Mouse (Mus musculus): ENCODE results near the gene Dnlz.

DNA sequence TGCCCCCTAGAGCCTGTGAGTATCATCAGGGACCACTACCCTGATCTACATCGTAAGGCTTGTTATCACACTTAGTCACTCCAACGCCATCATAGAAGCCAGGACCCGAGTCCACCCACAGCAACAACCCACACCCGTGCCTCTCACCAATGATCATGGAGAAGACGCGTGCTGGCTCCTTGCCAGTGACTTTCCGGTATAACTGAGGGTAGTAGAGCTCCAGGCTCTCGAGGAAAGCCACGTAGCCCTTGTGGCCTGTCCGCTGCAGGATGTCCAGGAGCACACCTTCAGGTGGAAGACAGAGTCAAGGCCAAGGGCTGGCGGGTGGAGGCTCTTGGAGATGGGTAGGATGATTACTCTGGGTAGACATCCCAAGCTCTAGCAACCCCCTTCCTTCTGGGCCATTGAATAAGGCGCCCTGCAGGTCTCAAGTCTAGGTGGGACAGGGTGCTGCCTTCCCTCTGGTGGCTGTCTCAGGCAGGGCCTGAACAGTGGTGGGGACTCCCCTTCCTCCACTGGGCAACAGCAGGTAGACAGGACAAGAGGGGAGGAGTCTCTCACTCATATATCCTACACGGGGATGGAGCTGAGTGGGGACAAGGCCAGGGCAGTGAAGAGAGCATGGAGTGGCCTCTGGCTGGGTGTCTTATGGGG is 6.9 kb upstream of the Dnlz start:
- TF ChIP-seq CTCF (IDR thresholded peaks at IDR 0.05; ENCODE audit: low read depth) (no peak), EP300 (IDR thresholded peaks at IDR 0.05; ENCODE audit: low read depth) (no peak)

All from heart, postnatal 0 days (tissue).